Mouse (Mus musculus) urinary bladder, adult 18-20 months (tissue): Measurements from ENCODE around the gene Aip.

Source experiments
- DNase-seq, 2 experiments: peaks; one replicate each; pipeline ENCODE4 v3.0.0; 2022; ENCODE audit warnings: low spot score in 2 of 2, mixed read lengths in 2 of 2

Gene Aip

GRCm38 (mm10) chr19:4125741-4126696, at the start of gene Aip:
Aip (minus strand) TSS chr19:4125858.
- DNase-seq = peak; percentile 97 to 98

DNA sequence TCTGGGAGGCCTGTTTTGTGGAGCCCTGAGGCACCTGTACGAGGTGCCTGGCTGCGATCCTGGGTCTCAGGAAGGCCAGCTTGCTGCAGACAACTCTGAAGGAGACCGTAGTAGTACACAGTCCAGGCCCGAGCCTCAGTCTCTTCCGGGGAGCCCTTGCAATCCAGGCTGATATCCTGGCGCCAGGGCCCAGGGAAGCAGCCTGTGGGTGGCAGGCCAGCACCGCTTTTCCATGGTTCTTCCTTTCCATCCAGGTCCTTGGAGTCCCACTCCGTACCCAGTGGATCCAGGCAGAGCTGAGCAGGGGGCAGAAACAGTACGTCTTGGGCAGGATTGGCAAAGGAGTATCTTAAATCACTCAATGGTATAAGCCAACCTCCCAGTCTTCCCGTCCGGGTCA, 47.3 kb upstream of the Aip start:
- DNase-seq = no peak

- no peak for DNase-seq
Observed at GRCm38 (mm10) chr19:4171393-4172290, 46.0 kb upstream of the Aip start.

GRCm38 (mm10) chr19:4170723-4171392, 45.2 kb upstream of the Aip start:
- DNase-seq = no peak

GRCm38 (mm10) chr19:4169810-4170209, 44.2 kb upstream of the Aip start:
- no peak for DNase-seq

- peak; percentile 98 to 99 for DNase-seq
Observed at GRCm38 (mm10) chr19:4169378-4169784, 43.7 kb upstream of the Aip start.

GRCm38 (mm10) chr19:4166678-4167476, 41.2 kb upstream of the Aip start:
- no peak for DNase-seq

DNA sequence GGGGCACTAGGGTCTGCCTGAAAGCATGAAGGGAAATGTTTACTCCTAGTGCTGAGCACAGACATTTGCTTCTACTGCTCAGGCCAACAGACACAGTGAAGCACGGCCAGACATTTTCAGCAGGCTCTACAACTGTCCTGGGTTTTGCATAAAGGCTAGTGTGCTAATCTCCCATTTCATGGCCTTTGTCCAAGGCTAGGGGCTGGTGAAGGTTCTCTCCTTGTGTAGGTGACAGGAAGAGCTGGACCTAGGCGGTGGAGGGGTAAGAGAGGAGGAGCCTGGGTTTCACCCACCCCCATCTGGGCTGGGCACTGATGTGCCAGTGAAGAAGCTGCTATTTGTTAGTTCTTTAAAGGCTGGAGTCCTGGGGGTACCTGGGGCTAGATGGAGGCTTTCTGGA, 39.1 kb upstream of the Aip start:
- DNase-seq = no peak

- DNase-seq = no peak
Observed at GRCm38 (mm10) chr19:4164100-4164499, 38.4 kb upstream of the Aip start.

DNA sequence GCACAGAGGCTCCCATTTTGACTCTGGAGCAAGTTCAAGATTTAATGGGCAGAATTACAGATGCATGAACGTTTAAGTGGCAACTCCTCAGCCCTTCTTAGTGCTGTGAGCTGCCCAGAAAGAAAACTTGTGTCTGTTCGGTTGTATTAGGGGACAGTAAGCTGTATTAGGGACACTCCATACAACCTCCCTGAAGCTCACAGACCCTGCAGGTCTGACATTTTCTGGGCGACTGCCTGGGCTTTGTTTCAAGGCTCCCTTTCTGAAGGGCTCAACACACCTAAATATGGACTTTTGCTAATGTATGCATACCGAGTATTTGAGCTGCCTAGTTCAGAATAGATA, 37.9 kb upstream of the Aip start:
- no peak for DNase-seq

- peak; percentile 92 to 97 for DNase-seq
Observed at GRCm38 (mm10) chr19:4162646-4163542, 37.2 kb upstream of the Aip start, which contains the start of gene Rps6kb2. Rps6kb2 (minus strand) TSS chr19:4163354.

- DNase-seq = no peak
Observed at GRCm38 (mm10) chr19:4159049-4159448, 33.4 kb upstream of the Aip start.

DNA sequence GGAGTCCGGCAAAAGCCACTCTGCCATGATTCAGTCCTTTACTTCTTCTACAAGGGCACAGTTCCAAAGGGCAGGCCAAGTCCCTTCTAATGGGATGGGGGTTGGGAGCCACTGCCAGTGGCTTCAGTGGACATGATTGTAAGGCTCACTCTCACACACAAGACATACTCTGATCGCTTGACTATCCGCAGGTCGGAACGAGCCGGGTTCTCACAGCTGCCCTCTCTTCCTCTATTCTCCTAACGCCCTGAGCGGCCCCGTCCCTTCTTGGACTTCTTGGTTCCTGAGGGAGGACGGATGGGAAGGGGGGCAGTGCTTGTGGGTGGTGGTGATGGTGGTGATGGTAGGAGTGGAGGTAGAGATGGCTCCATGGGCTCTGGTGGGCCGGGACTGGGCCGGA, 31.1 kb upstream of the Aip start:
- no peak for DNase-seq

GRCm38 (mm10) chr19:4156073-4156579, 30.5 kb upstream of the Aip start:
- no peak for DNase-seq

DNA sequence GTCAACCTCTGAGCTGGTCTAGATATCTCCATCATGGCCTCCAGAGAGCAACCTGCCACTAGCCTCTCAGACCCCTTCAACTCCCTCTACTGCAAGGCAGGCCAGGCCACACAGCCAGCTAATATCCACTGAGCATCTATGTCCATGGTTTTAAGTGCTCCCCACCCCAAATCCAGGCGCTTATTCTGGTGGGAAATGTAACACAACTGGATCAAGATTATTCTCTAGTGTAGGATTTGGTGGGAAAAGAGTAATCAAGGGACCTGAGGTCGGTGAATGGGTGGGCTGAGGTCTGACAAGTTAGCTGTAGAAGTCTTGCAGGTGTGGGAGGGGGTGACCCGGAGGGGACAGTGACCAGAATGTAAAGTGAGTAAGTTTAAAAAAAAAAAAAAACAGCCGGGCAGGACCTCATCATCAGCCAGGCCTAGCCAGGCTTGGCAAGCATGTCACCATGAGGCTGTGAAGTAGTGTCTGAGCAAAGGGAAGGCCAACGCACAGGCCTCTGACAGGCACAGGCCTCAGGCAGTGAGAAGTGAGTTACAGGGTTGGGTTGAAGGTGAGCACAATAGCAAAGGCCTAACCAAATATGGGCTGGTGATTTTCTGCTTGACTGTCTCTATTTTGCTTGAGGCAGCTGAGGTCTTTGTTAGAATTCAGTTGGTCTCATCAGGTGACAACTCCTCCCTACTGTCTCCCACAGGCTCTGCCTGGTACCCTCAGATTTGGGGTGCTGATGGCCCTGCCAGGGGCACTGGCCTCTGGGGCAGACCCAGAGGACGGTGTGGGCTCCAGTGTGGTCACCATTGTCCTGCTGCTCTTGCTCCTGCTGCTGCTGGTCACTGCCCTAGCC, 29.8 kb upstream of the Aip start:
- no peak for DNase-seq

DNA sequence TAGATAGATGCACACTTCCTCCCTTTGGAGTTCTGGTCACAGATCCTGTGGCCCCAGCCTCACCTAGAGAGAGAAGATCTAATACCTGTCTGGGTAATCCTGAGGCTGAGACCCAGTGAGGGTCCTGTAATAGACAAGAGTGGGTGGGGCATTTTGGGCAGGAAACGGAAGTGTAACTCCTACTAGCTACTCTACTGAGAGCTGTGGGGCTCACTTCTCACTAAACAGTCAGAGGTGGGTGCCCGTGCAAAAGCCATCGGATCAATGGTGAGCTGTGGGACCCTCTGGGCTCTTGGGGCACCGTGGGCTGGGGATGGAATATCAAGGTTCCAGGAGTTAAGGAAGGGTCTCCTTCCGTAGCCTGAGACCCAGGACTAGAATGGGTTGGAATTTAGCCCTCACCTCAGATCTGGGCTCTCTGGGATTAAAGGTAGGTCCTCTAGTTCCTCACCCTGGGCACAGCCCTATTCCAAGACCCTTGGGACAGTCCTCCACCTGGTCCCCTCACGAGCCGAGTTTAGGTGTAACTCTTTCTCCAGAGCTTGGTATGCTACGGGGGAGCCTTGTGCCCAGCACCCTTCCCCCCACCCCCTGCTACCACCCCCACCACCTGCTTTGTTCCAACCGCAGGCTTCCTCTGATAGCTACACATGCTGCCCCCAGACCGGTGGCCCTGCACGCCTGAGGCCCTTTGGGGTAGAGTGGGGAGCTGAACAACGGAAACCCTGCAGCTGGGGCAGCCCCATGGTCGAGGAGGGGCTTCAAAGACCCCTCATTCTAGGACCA, 29.0 kb upstream of the Aip start:
- DNase-seq = no peak

- no peak for DNase-seq
Observed at GRCm38 (mm10) chr19:4153232-4153654, 27.6 kb upstream of the Aip start, which contains the start of gene Ptprcap. Ptprcap (plus strand) TSS chr19:4153604.
